Mouse (Mus musculus) midbrain, embryonic 10.5 days (tissue): ENCODE measurements at regions not wholly inside any gene's neighbourhood (a gene's known extent, or its start where the extent isn't known, plus 50 kb on each side); places are given as distances from the start of the nearest gene placed in this dataset.

ENCODE experiments used
- DNase-seq: peaks from one replicate; pipeline ENCODE4 v3.0.0-alpha.2; 2017; ENCODE audit warnings: low spot score
- H3K27ac ChIP-seq: fragments of 300-500 bp; sonication (generic); replicated peaks from 2 replicates; pipeline ENCODE4 v1.5.1; 2016; ENCODE audit warnings: mild to moderate bottlenecking
- H3K27me3 ChIP-seq: fragments of 300-500 bp; sonication (generic); 2 replicates; pipeline ENCODE4 v1.6.1; 2016; ENCODE audit warnings: low read depth, mild to moderate bottlenecking; ENCODE audit not compliant: poor library complexity, severe bottlenecking
- H3K36me3 ChIP-seq: fragments of 300-500 bp; sonication (generic); 2 replicates; pipeline ENCODE4 v1.6.1; 2016; ENCODE audit warnings: mild to moderate bottlenecking, moderate library complexity
- H3K4me1 ChIP-seq: fragments of 300-500 bp; sonication (generic); 2 replicates; pipeline ENCODE4 v1.6.1; 2016
- H3K4me3 ChIP-seq: fragments of 300-500 bp; sonication (generic); 2 replicates; pipeline ENCODE4 v1.5.1; 2016; ENCODE audit warnings: mild to moderate bottlenecking, moderate library complexity
- H3K9me3 ChIP-seq: fragments of 300-500 bp; sonication (generic); replicated peaks from 2 replicates; pipeline ENCODE4 v1.6.1; 2016; ENCODE audit warnings: mild to moderate bottlenecking
- WGBS: fragments of 180-500 bp; shearing (Covaris S2); methylation state at CpG from one replicate; pipeline ENCODE4 v1.1.7; 2016; 5-methylcytosine and 5-hydroxymethylcytosine counted together

- H3K27ac ChIP-seq = no peak overlapping the region
- H3K4me3 ChIP-seq = no peak overlapping the region
- no peaks in the 10 kb centered on the region for H3K36me3 ChIP-seq
- no peaks in the 10 kb centered on the region for H3K9me3 ChIP-seq
- H3K4me1 ChIP-seq = no peaks in the 10 kb centered on the region
- no peak for DNase-seq
- no peaks in the 10 kb centered on the region for H3K27me3 ChIP-seq
- 81% methylated on average over 7 of the region's 7 CpGs for WGBS
These were observed 89.6 kb downstream of the Ppp4r2 start for GRCm38 (mm10) chr6:100923070-100923469.

DNA sequence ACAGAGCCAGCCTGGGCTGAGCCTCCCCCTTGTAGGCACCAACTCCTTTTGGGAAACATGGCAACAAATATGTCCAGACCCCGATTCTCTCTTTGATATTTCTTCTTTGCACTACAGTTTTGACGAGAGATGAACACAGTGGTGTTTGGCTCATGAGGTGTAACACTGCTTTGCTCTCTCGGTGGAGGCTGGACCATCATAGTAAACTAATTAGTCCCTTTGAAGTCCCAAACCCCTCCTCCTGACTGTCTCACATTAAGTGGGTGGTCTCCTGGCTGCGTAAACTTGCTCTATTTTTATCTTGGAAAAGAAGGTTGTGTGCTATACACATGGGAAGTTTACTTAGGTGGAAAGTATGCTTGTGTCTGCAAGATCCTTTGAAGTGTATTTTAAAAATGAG is 90.3 kb downstream of the Ppp4r2 start:
- H3K4me1 ChIP-seq = no peaks in the 10 kb centered on the region
- H3K27me3 ChIP-seq = no peaks in the 10 kb centered on the region
- H3K36me3 ChIP-seq = no peaks in the 10 kb centered on the region
- no peak overlapping the region for H3K4me3 ChIP-seq
- H3K9me3 ChIP-seq = no peaks in the 10 kb centered on the region
- DNase-seq = no peak
- WGBS = 70% methylated on average over 4 of the region's 4 CpGs
- no peak overlapping the region for H3K27ac ChIP-seq

DNA sequence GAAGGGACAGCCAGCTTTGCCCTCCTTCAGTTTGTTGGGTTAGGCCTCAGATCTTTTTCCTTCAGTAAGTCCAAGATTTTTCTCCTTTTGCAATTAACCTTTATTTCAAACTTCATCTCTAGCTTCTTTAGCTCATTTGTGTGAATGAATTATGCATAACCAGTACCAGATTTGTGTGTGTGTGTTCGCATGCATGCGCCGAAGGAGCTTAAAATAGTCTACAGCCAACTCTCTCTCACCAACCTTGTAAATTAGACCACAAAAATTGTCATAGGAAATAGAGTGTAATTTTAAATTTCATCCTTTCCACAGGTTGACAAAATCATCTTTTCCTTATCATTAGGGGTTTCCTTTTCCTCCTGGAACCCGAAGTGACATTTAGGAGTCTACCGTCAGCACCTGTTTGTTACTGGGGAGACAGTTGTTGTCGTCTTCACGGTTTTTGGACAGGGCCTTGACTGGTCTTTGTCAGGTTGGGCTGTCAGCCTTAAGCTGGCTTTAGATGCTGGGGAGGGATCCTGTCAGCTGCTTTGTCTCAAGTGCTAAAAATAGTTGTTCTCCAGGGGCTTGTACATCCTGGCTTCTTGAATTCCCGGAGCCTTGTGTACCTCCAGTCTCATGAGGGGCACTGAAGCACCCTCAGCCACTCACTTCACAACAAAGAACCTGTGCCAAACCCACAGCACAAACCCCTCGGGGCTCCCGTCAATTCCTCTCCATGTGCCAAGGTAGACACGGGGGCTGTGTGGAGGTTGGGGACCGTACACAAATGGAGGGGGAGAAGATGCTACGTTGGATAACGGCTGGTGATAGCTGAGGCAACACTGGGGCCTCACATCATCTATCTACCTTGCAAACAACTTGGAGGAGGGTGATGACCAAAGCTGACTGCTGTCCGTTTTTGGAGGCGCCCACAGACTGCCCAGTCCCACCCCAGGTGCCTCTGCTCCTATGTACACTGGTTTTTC is 95.7 kb downstream of the Ppp4r2 start:
- Histone ChIP-seq H3K36me3 (no peaks in the 10 kb centered on the region), H3K4me1 (no peaks in the 10 kb centered on the region), H3K4me3 (no peak overlapping the region), H3K27me3 (no peaks in the 10 kb centered on the region), H3K27ac (no peak overlapping the region), H3K9me3 (no peaks in the 10 kb centered on the region)
- no peak for DNase-seq
- WGBS = 82% methylated on average over 16 of the region's 16 CpGs

- H3K27ac ChIP-seq = no peak overlapping the region
These were observed 96.4 kb downstream of the Ppp4r2 start for GRCm38 (mm10) chr6:100929759-100930358.

GRCm38 (mm10) chr6:100930706-100931105 is 97.3 kb downstream of the Ppp4r2 start:
- Histone ChIP-seq H3K27ac (no peak overlapping the region), H3K36me3 (no peaks in the 10 kb centered on the region)
- 86% methylated on average over 6 of the region's 6 CpGs for WGBS

More at GRCm38 (mm10) chr6:100929759-100930358, 96.4 kb downstream of the Ppp4r2 start:
- H3K4me3 ChIP-seq = no peak overlapping the region
- H3K27me3 ChIP-seq = no peaks in the 10 kb centered on the region
- WGBS = 64% methylated on average over 10 of the region's 10 CpGs
- H3K4me1 ChIP-seq = no peaks in the 10 kb centered on the region
- DNase-seq = no peak
- H3K36me3 ChIP-seq = no peaks in the 10 kb centered on the region
- no peaks in the 10 kb centered on the region for H3K9me3 ChIP-seq

GRCm38 (mm10) chr6:100934424-100934823 is 101.0 kb downstream of the Ppp4r2 start:
- H3K36me3 ChIP-seq = no peaks in the 10 kb centered on the region
- 95% methylated on average over 5 of the region's 5 CpGs for WGBS
- no peaks in the 10 kb centered on the region for H3K4me1 ChIP-seq
- no peaks in the 10 kb centered on the region for H3K27me3 ChIP-seq
- no peak overlapping the region for H3K4me3 ChIP-seq
- no peak for DNase-seq
- H3K27ac ChIP-seq = no peak overlapping the region
- no peaks in the 10 kb centered on the region for H3K9me3 ChIP-seq

More at GRCm38 (mm10) chr6:100930706-100931105, 97.3 kb downstream of the Ppp4r2 start:
- Histone ChIP-seq H3K27me3 (no peaks in the 10 kb centered on the region), H3K4me1 (no peaks in the 10 kb centered on the region), H3K9me3 (no peaks in the 10 kb centered on the region), H3K4me3 (no peak overlapping the region)
- DNase-seq = no peak

- H3K9me3 ChIP-seq = no peaks in the 10 kb centered on the region
- no peak for DNase-seq
- H3K27me3 ChIP-seq = no peaks in the 10 kb centered on the region
- no peaks in the 10 kb centered on the region for H3K36me3 ChIP-seq
- H3K4me1 ChIP-seq = no peaks in the 10 kb centered on the region
- WGBS = 74% methylated on average over 1 of the region's 1 CpGs
- H3K27ac ChIP-seq = no peak overlapping the region
- H3K4me3 ChIP-seq = no peak overlapping the region
These were observed 104.4 kb downstream of the Ppp4r2 start for GRCm38 (mm10) chr6:100937802-100938201.

- 79% methylated on average over 11 of the region's 11 CpGs for WGBS
- no peaks in the 10 kb centered on the region for H3K9me3 ChIP-seq
- H3K4me1 ChIP-seq = no peaks in the 10 kb centered on the region
- H3K4me3 ChIP-seq = no peak overlapping the region
- H3K27me3 ChIP-seq = no peaks in the 10 kb centered on the region
- DNase-seq = no peak
- no peaks in the 10 kb centered on the region for H3K36me3 ChIP-seq
- H3K27ac ChIP-seq = no peak overlapping the region
These were observed 105.0 kb downstream of the Ppp4r2 start for GRCm38 (mm10) chr6:100938376-100938775.

GRCm38 (mm10) chr6:100939042-100939441 is 105.6 kb downstream of the Ppp4r2 start:
- no peaks in the 10 kb centered on the region for H3K4me1 ChIP-seq
- no peaks in the 10 kb centered on the region for H3K9me3 ChIP-seq
- no peak for DNase-seq
- H3K4me3 ChIP-seq = no peak overlapping the region
- no peak overlapping the region for H3K27ac ChIP-seq
- 90% methylated on average over 12 of the region's 12 CpGs for WGBS
- H3K27me3 ChIP-seq = no peaks in the 10 kb centered on the region
- no peaks in the 10 kb centered on the region for H3K36me3 ChIP-seq

GRCm38 (mm10) chr6:100939766-100940165 is 106.3 kb downstream of the Ppp4r2 start:
- Histone ChIP-seq H3K4me3 (no peak overlapping the region), H3K4me1 (no peaks in the 10 kb centered on the region), H3K36me3 (no peaks in the 10 kb centered on the region), H3K27ac (no peak overlapping the region), H3K9me3 (no peaks in the 10 kb centered on the region), H3K27me3 (no peaks in the 10 kb centered on the region)
- DNase-seq = no peak
- 87% methylated on average over 5 of the region's 5 CpGs for WGBS

- H3K27me3 ChIP-seq = no peaks in the 10 kb centered on the region
- H3K4me1 ChIP-seq = no peaks in the 10 kb centered on the region
- H3K9me3 ChIP-seq = no peaks in the 10 kb centered on the region
- no peak overlapping the region for H3K27ac ChIP-seq
- 86% methylated on average over 2 of the region's 2 CpGs for WGBS
- H3K4me3 ChIP-seq = no peak overlapping the region
- no peak for DNase-seq
- no peaks in the 10 kb centered on the region for H3K36me3 ChIP-seq
These were observed 108.3 kb downstream of the Ppp4r2 start for GRCm38 (mm10) chr6:100941686-100942085.

DNA sequence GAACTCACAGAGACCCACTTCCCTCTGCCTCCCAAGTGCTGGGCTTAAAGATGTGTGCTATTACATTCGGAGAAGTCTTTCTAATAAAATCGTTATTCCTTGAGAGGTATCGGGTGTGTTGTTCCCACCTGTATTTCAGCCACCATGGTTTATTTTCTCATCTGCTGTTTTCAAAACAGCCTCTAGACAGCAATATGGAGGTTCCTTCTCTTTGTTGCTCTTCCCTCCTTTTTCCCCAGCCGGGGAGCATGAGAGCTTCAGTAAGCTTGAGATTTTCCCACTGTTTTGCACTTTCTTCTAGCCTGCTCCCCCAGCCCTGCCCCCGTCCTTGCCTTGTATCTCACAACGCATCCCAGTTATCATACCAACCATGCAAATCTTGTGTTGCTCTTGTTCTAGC is 109.5 kb downstream of the Ppp4r2 start:
- DNase-seq = no peak
- WGBS = 89% methylated on average over 6 of the region's 6 CpGs
- Histone ChIP-seq H3K4me3 (no peak overlapping the region), H3K4me1 (peaks cover 3% of the 10 kb centered on the region; the same call in 1 of the 2 replicates), H3K9me3 (no peaks in the 10 kb centered on the region), H3K27me3 (no peaks in the 10 kb centered on the region), H3K36me3 (no peaks in the 10 kb centered on the region), H3K27ac (no peak overlapping the region)

DNA sequence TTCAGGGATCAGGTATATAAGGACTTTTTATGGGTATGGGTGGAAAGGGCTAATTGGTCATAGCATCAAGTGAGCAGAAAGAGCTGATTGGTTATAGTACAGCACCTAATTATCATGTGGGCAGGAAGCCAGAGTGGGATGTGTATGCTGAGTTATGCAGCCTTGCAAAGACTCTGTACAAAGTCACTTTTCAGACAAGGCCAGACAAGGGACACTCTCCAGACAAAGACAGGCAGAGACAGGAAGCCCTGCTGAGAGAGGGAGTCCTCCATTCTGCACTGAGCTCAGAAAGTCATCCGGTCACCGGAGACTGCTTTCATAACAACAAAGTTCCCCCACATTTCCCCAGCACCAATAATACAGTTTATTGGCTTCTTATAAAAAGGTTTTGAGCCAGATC is 112.4 kb downstream of the Ppp4r2 start:
- Histone ChIP-seq H3K4me1 (peaks cover 8% of the 10 kb centered on the region; the same call in 1 of the 2 replicates), H3K27me3 (no peaks in the 10 kb centered on the region), H3K36me3 (no peaks in the 10 kb centered on the region), H3K27ac (no peak overlapping the region), H3K9me3 (no peaks in the 10 kb centered on the region), H3K4me3 (no peak overlapping the region)
- 96% methylated on average over 2 of the region's 2 CpGs for WGBS
- no peak for DNase-seq
